Mouse (Mus musculus): Measurements from ENCODE around the gene Adgre5.

- TF ChIP-seq CTCF (IDR thresholded peaks at IDR 0.05; ENCODE audit: low read depth), result no peak
- TF ChIP-seq EP300 (IDR thresholded peaks at IDR 0.05; ENCODE audit: low read depth), result no peak
Measured at GRCm38 (mm10) chr8:83681099-83681498, 60.0 kb downstream of the Adgre5 start.

All from heart, postnatal 0 days (tissue).